Mouse (Mus musculus) CH12.LX (cell line): ENCODE measurements around the gene Slc6a12.

Source experiments
- CTCF ChIP-seq, 2 experiments: IDR thresholded peaks in 1 of 2; conservative IDR thresholded peaks in 1 of 2; 2 replicates each; pipeline ENCODE4 v1.5.1; 2011 to 2012; ENCODE audit warnings: low read depth in 2 of 2, low read length in 2 of 2, improper control_type of control experiment in 1 of 2, inconsistent platforms in 1 of 2, mild to moderate bottlenecking in 1 of 2, moderate library complexity in 1 of 2
- MAFK ChIP-seq: IDR thresholded peaks from 2 replicates; pipeline ENCODE4 v1.6.1; 2011; ENCODE audit warnings: low read length, improper control_type of control experiment; ENCODE audit not compliant: insufficient replicate concordance
- POLR2A ChIP-seq: IDR thresholded peaks from 2 replicates; pipeline ENCODE4 v1.6.1; 2011; ENCODE audit warnings: low read depth, mild to moderate bottlenecking, improper control_type of control experiment, low read length

GRCm38 (mm10) chr6:121392610-121393252, 49.9 kb downstream of the Slc6a12 start:
- TF ChIP-seq CTCF (conservative IDR thresholded peaks at IDR 0.05 in 1 of 2, IDR thresholded peaks at IDR 0.05 in 1 of 2; ENCODE audit: low read depth in 2 of 2, low read length in 2 of 2), result no peak
- no peak for TF ChIP-seq POLR2A
- TF ChIP-seq MAFK, result no peak
